Mouse (Mus musculus): Measurements from ENCODE around the gene Atp6v1e1. TPM values are rescaled to one million over a fixed set of nuclear protein-coding genes. Genes with fewer than 3 reads are reported as not detected.
A peak's percentile ranks its signal among the peaks of the same experiment; 100 is the strongest.
"Not testable (repeated sequence)": the region's sequence is repeated elsewhere in the genome, so short reads cannot be mapped to it uniquely, and the experiment has no call there.

The Atp6v1e1 gene
- 100 to 1,000 TPM; 225 to 226 TPM for total RNA-seq (2021)
- long read RNA-seq, experiment 1, transcript Atp6v1e1-201 (9 exons, 1,312 nt): major isoform, 282 of 307 reads
- long read RNA-seq, experiment 1, partial matches to known transcripts: 21 of 307 reads
- long read RNA-seq, experiment 1, other reads (novel, unspliced or antisense): 4 of 307 reads
- long read RNA-seq, experiment 2, transcript Atp6v1e1-201 (9 exons, 1,312 nt): major isoform, 198 of 204 reads
- long read RNA-seq, experiment 2, partial matches to known transcripts: 3 of 204 reads
- long read RNA-seq, experiment 2, other reads (novel, unspliced or antisense): 3 of 204 reads

DNA sequence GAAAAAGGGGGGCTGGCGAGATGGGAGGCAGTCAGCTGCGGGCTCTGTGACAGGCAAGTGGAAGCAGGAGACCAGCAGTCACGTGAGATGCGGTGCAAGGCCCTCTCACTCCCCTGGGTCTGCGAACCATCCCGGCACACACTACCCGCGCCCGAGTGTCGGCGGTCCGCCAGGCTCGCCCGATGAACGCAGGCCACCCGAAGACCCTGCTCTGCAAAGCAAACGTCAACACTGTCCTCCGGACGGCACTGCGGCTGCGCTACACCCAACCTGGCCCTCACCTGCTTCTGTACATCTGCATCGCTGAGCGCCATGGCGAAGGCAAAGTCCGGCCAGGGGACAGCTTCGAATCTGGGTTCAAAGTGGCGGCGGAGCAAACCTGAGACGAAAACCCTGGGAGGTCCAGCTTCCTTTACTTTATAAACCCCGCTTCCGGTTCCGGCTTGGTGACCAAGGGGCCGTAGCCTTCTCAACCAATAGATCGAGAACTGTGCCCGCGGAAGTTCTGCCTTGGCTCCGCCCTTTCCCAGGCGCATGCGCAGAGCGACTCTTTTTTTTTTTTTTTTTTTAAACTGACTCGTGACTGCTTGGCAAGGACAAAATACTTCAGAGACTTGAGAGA, at the start of gene Atp6v1e1:
TSS of gene Atp6v1e1 (minus strand) at position 487 of the 622 bp plus-strand sequence.
- peak; percentile 93 for DNase-seq

DNA sequence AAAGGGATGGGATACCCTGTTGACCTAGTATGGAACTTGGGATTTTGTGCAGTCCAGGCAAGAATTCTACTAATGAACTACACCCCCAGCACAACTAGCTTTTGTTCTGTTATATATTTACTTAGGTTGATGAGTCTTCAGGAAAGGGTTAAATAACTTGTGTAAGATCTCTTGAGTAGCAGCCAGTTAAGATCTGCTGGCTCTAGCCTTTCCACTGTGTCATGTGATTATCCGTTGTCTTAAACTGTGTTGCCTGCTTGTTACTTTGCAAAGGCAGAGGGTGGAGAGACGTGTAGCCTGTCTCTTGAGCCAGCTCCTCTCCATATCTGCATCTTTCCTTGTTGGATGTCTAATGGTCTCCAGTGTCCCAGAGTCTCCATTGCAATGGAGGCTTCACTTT, 48.7 kb upstream of the Atp6v1e1 start:
- no peak for DNase-seq

DNA sequence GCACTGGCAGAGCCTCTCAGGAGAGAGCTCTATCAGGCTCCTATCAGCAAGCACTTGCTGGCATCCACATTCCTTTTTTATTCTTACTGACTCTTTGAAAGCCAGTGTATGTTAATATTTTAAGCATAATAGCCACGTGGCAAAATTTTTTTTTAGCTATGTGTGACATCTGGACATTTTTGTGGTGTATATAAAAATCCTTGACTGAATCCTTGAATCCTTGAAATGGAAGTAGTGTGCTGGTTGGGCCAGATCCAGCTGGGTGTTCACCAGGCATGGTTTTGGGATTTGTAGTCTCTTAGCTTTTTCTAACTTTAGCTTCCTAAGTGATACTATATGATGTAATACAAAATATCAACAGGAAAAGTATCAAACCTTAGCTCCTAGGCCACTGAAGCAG, 46.2 kb upstream of the Atp6v1e1 start:
- DNase-seq: peak; percentile 46

DNA sequence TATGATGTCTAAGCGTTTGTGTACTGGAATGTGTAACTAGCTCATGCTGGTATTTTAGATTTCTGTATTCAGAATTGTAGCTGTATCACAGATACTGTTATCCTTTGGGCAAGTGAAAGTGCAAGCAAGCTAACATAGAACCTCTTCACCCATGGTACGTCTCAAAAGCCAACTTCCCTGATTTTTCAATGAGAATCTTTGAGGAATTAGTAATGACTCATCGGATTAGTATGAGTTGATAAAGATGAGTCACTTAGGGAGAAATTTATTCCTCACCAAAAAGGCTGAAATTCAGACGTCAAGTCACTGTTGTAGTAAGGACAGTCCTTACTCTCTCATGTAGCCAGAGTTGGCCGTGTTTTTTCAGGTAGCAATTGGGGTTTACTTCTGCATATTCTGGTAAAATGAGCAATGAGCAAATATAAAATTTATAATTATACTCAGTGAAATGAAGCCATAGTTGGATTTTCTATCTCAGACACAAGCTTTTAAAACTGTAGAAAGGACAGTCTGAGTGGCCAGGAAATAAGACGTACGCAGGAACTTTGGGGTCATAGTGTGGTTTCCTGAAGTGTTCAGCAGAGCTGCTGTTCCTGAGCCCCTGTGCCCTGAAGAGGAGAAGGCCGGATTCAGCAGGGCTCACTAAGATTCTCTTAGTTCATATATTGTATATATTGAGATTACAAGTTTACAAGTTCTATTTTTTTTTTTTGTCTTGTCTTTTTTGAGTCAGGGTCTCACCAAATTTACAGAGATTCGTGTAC, 43.6 kb upstream of the Atp6v1e1 start:
- DNase-seq: no peak

DNA sequence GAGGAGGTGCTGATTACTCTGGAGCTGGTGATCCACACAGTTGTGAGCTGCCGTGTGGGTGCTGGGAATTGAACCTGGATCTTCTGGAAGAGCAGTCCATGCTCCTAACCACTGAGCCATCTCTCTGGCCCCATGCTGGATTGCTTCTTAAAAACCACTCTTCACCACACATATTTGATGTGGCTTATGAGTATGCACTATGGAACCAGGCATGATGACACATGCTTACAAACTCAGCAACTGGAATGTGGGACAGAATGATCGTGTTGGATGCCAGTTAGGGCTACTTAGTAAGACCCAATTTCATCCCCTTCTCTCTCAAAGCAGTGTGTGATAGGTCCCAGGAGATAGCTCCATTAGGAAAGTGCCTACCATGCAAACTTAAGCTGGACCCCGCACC, 37.5 kb upstream of the Atp6v1e1 start:
- no peak for DNase-seq

DNA sequence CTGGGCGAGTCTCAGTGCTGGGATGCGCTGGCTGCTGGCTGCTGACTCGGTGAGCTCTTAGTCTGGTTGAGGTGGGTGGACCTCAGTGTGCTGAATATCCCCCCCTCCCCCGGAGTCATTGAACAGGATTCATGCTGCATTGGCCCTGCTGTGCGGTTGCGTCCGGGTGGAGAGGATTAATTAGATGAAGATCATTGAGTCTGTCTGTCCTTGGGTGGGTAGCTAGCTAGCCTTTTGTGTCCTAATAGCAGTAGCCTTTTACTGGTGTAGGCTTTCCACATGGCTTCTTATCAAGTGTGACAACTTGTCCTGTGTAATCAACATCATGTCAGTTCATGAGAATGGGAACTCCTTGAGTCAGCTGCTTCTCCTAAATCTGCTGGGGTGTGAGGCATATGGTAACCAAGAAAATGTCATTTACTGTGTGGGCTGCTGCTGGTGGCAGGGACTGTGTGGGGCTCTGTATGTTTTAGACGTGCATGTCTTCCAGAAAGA, 35.7 kb upstream of the Atp6v1e1 start:
- DNase-seq: no peak

DNA sequence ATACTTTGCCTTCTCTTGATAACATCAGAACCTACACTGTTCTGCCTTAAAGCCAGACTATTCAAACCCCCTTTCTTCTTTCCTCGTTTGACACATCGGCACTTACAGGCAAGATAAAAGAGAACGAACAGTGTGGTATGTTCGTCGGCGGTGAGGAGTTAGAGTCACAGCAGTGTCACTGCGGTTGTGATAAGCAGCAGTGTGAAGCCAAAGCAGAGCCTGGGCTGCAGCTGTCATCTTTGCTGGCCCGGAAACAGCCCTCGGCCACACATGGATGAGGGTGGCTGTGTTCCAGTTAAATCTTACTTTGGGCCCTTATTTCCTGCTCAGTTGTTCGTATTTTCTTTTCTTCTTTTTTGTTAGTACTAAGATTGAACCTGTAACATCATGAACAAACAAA, 31.8 kb upstream of the Atp6v1e1 start:
- DNase-seq: no peak

DNA sequence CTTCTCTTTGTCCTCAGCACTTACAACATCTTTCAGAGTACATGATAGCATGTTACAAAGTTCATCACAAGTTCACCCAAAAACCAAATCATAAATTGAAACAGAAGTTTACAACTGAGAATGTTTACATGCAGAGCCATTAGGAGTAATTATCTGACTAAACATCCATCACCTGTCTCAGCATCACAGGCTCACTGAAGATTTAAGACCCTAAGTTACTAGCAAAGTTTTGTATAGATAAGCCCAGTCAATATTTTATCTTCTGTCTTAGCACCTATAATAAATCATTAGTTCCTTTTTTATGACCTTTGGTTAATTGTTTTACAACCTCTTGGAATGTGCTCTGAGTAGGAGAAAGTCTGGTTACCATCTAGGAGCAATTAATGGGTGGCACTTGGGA, 28.1 kb upstream of the Atp6v1e1 start:
- DNase-seq: not testable (repeated sequence)

DNA sequence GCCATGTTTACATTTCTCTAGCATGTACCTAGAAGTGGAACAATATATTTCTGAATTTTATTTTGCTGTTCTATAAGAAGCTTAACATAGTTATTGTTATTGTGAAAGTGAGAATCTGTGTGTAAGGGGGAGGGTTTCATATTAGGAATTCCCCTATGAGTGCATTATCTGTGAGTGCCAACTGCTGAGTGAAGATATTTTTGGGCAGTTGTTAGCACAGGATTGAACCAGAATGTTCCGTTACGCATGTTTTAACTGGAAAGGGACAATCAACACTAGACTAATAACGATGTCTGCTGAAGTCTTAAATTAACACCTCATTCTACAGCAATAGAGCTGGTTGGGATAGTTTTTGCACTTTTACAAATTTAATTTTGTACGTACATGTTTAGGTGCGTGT, 19.2 kb upstream of the Atp6v1e1 start:
- no peak for DNase-seq

DNA sequence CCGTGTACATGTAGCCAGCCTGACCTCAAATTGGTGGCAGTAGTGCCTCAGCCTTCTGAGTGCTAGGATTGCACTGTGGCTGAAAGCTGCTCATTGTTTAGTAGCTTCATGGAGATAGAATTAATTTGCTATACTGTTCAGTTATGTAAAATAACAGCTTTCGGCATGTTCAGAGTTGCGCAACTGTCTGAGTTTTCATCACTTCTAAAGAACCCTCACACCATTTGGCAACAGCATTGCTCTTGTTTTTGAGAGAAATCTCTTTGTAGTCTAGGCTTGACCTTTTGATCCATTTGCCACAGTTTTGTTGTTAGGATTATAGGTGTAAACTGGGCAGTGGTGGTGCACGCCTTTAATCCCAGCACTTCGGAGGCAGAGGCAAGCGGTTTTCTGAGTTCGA, 17.7 kb upstream of the Atp6v1e1 start:
- no peak for DNase-seq

DNA sequence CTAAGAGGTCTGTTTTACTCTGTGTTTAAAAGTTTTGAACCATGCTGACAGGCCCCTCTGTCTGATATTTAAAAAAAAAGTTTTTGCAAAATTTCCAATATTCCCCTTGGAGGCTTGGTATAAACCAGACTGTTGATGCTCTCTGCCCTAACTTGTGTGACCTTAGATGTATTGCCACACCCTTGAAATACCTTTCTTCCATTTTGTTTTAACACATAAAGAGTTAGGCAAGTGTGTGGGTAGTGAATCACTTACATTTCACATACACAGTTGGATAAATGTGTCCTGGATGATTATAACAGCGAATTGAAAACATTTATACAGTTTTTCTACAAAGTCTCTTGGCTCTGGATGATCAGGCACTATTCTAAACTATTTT, 14.5 kb upstream of the Atp6v1e1 start:
- no peak for DNase-seq

DNA sequence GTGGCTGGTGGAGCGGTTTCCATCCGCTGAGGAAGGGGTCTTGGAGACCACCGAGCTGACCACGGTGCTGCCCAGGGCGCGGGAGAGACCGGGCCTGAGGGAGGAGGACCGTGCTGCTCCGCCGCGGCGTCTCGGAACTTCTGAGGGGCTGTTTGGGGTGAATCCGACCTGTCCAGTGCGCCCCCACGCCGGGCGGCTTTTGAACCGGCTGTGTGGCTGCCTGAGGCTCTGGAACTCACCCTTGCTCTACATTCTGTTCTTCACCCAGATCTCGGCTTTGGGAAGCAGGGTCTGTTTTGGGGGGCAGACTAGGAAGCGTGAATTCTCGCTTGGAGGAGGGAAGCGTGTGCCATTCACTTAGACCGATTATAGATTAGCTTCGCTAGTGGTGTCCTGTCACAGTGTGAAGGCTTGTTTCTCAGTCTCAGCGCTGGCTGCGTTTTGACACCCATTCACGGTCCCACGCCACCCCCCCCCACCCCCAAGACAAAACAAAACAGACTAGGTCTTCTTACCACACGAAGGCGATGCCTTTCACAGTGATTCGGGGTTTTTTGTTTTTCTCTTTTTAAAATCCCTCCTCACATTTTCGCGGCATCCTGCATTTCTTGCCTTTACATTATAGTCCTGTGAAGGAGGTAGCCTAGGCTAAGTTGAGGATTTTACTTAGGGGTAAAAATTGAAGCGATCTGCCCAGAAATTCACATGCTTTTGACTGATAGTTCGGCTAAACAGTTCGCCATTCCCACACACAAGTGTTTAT, 14.0 kb upstream of the Atp6v1e1 start:
- no peak for DNase-seq

DNA sequence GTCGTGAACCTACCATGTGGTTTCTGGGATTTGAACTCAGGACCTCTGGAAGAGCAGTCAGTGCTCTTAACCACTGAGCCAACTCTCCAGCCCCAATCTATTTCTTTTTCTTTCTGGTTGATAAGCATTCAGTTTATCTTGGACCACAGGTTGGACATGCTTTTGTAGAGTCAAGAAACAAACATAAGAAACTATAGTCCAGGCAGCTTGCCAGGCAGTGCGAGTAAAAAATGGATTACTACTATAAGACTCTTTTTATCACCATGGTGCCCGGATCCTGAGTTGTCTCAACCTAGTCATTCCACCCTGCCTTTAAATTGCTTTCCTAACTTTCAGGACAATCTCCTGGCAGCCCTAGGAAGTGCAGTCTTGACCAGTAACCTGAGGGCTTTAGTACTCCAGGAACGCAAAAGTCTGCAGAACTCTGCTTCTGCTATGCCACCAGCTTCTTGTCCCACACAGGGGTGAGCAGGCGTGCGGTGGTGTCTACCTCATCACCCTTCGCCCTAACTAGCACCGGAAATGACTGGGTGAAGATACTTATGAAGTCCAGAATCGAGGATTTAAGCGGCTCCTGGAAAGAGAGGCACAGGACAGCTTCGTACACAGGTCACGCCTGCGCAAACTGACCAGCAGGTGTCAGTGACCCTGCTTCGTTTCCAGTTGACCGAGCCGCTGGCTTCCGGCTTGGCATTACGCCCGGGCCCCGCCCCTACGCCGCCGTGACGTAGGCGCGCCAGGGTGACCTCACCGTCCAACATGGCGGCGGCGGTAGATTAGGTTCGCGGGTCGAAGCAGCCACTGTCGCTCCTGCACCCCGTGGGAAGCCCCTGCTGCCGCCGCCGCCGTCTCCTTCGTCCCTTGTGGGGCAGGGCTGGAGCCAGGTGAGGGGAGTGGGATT, 13.1 kb upstream of the Atp6v1e1 start, which contains the start of gene Bcl2l13:
TSS of gene Bcl2l13 (plus strand) at position 739 of the 901 bp plus-strand sequence.
- peak; percentile 100 for DNase-seq

DNA sequence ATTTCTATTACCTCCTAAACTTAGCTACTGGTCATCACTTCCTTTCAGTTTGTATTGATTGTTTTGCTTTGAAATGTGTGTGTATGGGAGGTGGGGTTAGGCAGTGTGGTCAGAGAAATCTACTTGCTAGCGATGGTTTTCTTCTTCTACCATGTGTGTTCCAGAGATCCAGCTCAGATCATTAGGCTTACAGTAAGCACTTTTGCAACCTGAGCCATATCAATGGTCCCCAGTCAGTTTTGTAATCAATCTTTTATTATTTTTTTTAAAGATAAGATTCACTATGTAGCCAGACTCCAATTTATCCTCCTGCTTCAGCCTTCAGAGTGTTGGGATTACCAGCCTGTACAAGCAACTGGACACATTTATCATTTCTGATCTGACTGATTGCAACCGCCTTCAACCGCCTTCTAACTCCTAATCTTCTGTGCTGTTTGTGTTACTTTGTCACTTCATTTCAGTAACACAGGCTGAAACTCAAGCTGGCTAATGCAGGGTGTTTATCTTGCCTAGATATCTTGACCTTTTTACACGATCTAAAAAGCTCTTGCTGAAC, 12.3 kb upstream of the Atp6v1e1 start:
- no peak for DNase-seq

DNA sequence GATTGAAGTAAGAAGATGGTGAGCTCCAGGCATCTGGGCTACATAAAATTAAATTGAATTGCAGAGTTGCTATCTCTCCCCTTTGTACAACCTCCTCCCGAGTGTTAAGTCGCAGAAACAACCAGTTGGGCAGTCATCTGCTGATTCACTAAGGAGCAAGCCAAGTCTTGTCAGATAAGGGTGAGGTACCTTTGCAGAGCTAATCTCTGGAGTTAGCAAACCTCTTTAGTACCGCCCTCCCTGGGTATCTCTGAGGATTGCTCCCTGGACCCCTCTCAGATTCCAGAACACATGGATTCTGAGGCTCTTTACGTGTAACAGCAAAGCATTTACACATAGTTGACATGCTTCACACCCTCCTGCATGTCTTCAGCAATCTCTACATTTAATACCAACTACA, 9.5 kb upstream of the Atp6v1e1 start:
- no peak for DNase-seq

DNA sequence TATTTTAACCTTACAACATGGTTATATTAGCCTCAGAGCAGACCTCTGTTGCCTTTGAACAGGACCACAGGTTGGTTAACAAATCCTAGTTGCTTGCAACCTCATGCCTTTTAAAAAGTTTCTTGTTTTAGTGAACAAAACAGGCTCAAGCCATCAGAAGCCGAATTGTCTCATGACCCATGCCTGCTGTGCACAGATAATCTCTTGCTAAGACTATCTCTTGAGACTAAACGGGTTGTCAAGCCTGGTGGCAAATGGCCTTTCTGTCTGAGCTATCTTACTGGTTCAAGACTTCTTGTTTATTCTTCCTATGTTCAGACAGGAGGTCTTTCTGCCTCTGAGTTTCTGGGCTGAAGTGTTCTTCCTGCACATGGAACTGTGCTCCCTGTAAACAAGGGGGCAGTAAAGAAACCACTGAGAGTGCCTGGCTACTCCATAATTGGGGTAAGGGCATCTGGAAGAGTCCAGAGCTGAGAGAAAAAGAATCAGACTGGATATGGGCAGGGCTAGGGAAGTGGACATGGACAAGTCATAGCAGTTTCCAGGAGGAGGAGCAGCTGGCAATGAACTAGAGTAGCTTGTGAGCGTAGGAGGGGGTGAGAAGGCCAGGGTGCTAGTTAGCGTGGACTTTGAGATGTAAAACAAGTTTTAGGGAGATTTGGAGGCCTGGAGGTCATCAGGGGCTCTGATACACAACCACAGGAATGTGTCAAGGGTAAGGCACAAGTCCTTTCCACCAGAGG, 8.4 kb upstream of the Atp6v1e1 start:
- no peak for DNase-seq

DNA sequence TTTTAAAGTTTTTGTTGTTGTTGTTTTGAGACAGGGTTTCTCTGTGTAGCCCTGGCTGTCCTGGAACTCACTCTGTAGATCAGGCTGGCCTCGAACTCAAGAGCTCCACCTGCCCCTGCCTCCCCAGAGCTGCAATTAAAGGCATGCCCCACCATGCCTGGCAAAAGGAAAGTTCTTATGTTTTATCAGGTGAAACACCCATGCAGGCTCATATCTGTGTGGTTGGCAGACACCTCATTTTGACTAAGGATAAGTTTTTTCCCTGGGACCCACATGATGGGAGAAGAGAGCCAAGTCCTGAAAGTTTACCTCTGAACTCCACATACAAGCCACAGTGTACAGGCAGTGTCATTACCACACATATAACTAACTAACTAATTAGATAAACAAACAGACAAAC, 7.5 kb upstream of the Atp6v1e1 start:
- no peak for DNase-seq

DNA sequence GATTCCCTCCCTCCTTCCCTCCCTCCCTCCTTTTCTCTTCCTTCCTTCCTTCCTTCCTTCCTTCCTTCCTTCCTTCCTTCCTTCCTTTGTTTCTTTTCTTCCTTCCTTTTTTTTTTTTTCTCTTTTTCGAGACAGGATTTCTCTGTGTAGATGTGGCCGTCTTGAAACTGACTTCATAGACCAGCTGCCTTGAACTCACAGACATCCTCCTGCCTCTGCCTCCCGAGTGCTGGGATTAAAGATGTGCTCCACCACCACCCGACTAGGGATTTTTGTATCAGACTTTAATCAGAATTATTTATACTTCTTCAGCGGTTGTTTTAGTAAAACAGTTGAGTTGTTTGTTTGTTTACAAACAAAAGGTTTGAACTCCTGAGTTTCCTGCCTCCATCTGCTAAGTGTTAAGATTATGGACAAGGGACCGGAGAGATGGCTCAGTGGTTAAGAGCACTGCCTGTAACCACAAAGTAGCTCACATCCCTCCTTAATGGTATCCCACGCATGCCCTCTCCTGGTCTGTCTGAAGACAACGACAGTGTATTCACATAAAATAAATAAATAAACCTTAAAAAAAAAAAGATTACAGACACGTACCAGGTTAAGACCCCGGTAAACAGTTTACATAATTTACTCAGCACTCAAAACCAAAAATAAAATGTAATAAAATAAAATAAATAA, 483 bp upstream of the Atp6v1e1 start:
- no peak for DNase-seq

DNA sequence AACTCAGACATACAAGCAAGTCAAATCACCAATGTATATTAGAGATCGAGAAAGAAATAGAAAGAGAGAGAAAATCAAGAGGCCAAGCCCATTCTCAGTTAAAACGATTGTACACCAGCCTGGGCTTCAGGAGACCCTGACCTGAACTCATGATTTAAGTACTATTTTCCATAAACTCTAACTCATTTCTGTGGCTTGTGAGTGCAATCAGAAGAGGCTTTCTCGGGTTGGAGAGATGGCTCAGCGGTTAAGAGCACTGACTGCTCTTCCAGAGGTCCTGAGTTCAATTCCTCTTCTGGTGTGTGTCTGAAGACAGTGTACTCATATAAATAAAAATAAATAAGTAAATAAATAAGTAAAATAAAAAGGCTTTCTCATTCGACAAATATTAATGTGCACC, 878 bp downstream of the Atp6v1e1 start:
- DNase-seq: no peak

DNA sequence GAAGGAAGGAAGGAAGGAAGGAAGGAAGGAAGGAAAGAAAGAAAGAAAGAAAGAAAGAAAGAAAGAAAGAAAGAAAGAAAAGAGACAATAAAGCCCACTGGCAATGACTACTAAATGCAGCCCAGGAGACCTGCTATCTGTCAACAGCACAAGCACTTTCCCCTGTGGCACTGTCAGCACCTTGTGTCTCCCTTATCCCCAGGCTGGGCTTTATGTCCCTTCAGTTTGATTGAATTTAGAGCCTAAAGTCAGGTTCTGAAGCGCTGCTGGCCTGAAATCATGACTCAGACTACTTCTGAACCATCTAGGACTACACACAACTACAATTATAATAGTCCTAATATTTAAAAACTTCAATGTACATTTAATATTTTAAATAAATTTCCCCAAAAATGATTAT, 1.7 kb downstream of the Atp6v1e1 start:
- no peak for DNase-seq
